Mouse (Mus musculus) midbrain, embryonic 14.5 days (tissue): Measurements from ENCODE around the gene Daam1. TPM values are rescaled to one million over a fixed set of nuclear protein-coding genes. Genes with fewer than 3 reads are reported as not detected.
A peak's percentile ranks its signal among the peaks of the same experiment; 100 is the strongest.

Experiments used
- ATAC-seq: fragments of 200-750 bp; cut with Nextera tagmentation; 2 replicates; pipeline ENCODE4 v1.8.0; 2017; ENCODE audit warnings: moderate number of reproducible peaks, moderate library complexity; ENCODE audit not compliant: low FRiP score, low TSS enrichment
- DNase-seq: peaks from one replicate; pipeline ENCODE4 v3.0.0-alpha.2; 2015
- H3K27ac ChIP-seq: fragments of 300-500 bp; sonication (generic); replicated peaks from 2 replicates; pipeline ENCODE4 v1.5.1; 2014; ENCODE audit warnings: mild to moderate bottlenecking, low read depth, low read length, moderate library complexity
- H3K27me3 ChIP-seq: fragments of 300-500 bp; sonication (generic); 2 replicates; pipeline ENCODE4 v1.6.1; 2014; ENCODE audit warnings: low read length, control low read depth, mixed read lengths; ENCODE audit not compliant: control insufficient read depth, insufficient read depth
- H3K36me3 ChIP-seq: fragments of 300-500 bp; sonication (generic); 2 replicates; pipeline ENCODE4 v1.6.1; 2014; ENCODE audit warnings: low read length, control low read depth; ENCODE audit not compliant: control insufficient read depth, insufficient read depth
- H3K4me1 ChIP-seq: fragments of 300-500 bp; sonication (generic); 2 replicates; pipeline ENCODE4 v1.6.1; 2014; ENCODE audit warnings: mild to moderate bottlenecking, antibody characterized with exemption, low read length, control low read depth; ENCODE audit not compliant: control insufficient read depth, insufficient read depth
- H3K4me2 ChIP-seq: fragments of 300-500 bp; sonication (generic); 2 replicates; pipeline ENCODE4 v1.6.1; 2014; ENCODE audit warnings: mild to moderate bottlenecking, low read length, moderate library complexity
- H3K4me3 ChIP-seq: fragments of 300-500 bp; sonication (generic); replicated peaks from 2 replicates; pipeline ENCODE4 v1.5.1; 2014; ENCODE audit warnings: low read depth, low read length
- H3K9ac ChIP-seq: fragments of 300-500 bp; sonication (generic); replicated peaks from 2 replicates; pipeline ENCODE4 v1.6.1; 2014; ENCODE audit warnings: mild to moderate bottlenecking, low read length, moderate library complexity
- H3K9me3 ChIP-seq: fragments of 300-500 bp; sonication (generic); 2 replicates; pipeline ENCODE4 v1.6.1; 2016; ENCODE audit warnings: low read length, control low read depth, mixed read lengths; ENCODE audit not compliant: control insufficient read depth
- WGBS: fragments of 180-500 bp; shearing (Covaris S2); extraction: QIAGEN DNeasy Blood & Tissue Kit; methylation state at CpG from one replicate; pipeline ENCODE4 v1.1.7; 2014; 5-methylcytosine and 5-hydroxymethylcytosine counted together
- polyA plus RNA-seq: library from polyadenylated mRNA; unstranded; fragments of >200 nt; fragmentation: Nextera tagmentation; extraction: Ambion mirVana; gene quantifications from 2 replicates; pipeline ENCODE4 v1.2.1, GENCODE M21; 2014

Daam1 gene
- polyA plus RNA-seq, 1 experiment from 2014 or later, result 42.8 TPM

DNA sequence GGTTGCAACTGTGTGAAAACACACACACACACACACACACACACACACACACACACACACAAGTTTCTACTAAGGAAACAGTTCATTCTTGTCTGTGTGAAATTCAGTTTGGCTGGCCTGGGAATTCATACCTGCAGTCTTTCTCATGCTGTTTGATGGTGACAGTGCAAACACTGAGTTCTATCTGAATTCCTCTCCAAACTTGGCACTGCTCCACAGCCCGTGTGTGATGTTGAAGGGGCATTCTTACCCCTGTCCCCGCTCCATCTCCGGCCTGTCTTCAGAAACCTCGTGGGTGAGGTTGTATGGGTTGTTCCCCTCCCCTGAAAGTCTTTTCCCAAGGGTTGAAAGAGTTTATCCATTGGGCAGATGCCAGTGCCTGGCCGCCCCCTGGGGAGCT is 28.2 kb downstream of the Daam1 start:
- H3K4me3 ChIP-seq, result no peak overlapping the region
- peak; percentile 40 for DNase-seq
- H3K27ac ChIP-seq, result no peak overlapping the region
- H3K9me3 ChIP-seq, result no peaks in the 10 kb centered on the region
- H3K4me2 ChIP-seq, result no peak overlapping the region
- ATAC-seq, result no peak
- H3K9ac ChIP-seq, result no peak overlapping the region
- no peaks in the 10 kb centered on the region for H3K27me3 ChIP-seq
- 73% methylated on average over 5 of the region's 5 CpGs for WGBS
- H3K4me1 ChIP-seq, result peaks cover 40% of the 10 kb centered on the region
- peaks cover 6% of the 10 kb centered on the region; the same call in 1 of the 2 replicates for H3K36me3 ChIP-seq

DNA sequence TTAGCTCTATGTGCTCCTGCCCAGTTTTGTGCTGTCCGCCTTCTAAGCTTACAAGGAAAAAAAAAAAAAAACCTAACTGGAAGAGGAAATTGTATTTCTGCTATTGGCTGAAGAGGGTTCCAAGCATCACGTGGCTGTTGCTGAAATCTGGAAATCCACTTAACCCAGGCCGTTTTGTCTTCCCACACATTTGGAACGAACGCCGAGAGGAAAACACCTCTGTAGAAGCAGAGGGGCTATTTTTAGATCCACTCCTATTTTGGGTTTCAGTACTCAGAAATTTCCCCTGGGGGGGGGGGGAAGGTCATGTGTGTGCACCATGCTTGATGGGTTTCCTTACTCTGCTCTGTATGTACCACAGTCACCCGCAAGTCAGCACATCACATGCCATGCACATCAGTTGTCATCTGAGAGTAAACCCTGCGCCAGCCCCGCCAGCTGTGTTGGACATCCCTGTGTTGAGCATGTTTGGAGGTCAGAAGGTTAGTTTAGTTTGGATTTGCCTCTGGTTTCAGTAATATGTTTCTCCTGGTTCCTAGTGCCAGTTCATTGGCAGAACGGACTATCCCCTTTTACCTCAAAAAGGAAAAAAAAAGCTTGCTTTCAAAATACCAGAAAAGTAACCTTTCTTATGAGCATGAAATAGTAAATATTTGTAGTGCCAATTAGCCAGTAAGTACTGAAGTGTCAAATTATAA is 33.1 kb downstream of the Daam1 start:
- Histone ChIP-seq H3K4me1 (0 out of 2 replicates have a peak, but pooled peaks cover 2% of the 10 kb centered on the region), H3K9ac (no peak overlapping the region), H3K27ac (no peak overlapping the region), H3K9me3 (no peaks in the 10 kb centered on the region), H3K4me2 (no peak overlapping the region), H3K27me3 (no peaks in the 10 kb centered on the region), H3K36me3 (peaks cover 6% of the 10 kb centered on the region; the same call in 1 of the 2 replicates), H3K4me3 (no peak overlapping the region)
- DNase-seq (no peak), ATAC-seq (no peak)
- 82% methylated on average over 10 of the region's 10 CpGs for WGBS

DNA sequence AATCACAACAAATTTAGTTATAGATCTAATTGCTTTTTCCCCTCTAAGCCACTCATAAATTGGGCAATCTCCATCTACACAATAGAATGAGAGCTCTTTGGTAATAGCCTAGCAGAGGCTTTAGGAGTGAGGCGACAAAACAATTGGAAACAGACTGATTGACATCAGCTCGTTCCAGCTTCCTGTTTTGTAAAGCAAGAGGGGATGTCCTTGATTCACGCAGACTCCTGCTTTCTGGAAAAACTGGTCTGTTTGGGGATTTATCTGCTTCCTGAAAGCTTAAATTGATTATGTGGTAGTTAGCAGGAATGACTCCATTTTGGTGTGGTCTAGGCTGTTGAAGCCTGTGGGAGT is 33.6 kb downstream of the Daam1 start:
- WGBS, result 21% methylated on average over 3 of the region's 3 CpGs
- Histone ChIP-seq H3K36me3 (peaks cover 6% of the 10 kb centered on the region; the same call in 1 of the 2 replicates), H3K27me3 (no peaks in the 10 kb centered on the region), H3K4me2 (no peak overlapping the region), H3K9me3 (no peaks in the 10 kb centered on the region), H3K27ac (no peak overlapping the region), H3K4me1 (no peaks in the 10 kb centered on the region), H3K4me3 (no peak overlapping the region), H3K9ac (no peak overlapping the region)
- DNase-seq (no peak), ATAC-seq (no peak)

DNA sequence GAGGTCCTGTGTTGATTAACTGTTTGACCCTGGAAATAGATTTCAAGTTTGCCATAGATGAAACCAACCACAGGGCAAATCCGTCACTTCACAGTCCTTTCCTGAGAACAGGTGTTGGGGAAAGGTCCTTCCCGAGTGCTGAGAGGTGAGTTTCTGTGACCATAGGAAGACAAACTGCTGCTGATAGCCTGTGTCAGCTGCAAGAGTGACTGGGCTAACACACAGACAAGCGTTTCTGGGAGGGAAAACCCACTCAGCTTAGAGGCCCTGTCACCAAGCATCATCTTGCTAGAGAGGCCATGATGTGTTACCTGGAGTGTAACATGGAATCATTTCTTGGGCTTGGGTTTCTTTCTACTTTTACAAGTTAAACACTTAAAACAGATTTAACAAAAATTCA is 35.1 kb downstream of the Daam1 start:
- H3K4me3 ChIP-seq, result no peak overlapping the region
- no peak overlapping the region for H3K27ac ChIP-seq
- no peak overlapping the region for H3K4me2 ChIP-seq

DNA sequence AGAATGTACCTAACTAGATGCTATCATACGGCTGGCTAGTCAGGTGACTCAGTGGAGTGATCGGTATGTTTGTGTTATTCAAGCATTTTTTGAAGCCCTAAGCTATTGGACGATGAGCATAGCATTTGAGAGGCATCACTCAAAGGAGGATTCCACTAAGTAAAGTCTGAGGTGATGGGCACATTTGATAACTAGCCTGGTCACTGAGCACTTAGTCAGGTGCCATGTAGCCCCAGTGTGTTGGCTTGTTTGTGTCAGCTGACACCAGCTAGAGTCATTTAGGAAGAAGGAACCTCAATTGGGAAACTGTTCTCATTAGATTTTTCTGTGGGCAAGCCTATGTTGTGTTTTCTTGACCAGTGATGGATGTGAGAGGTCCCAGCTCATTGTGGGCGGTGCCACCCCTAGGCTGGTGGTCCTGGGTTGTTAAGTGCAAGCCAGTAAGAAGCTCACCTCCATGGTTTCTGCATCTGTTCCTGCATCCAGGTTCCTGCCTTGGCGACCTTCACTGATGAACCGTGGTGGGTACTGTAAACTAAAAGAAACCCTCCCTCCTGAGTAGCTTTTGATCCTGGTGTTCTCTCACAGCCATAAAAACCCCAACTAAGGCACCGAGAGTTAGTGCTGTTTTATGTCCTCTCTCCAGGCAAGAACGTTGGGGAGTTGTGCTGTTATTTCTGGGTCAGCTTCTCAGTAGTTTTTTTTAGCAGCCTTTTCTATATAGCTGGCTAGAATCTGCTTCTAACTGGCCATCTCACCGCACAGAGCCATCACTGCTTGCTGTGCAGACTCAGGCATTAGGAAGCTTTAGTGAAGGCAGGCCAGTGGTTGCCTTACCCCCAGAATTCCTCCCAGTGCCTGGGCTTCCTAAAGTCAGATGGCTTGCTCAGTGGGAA is 36.7 kb downstream of the Daam1 start:
- H3K9me3 ChIP-seq, result no peaks in the 10 kb centered on the region
- ATAC-seq (no peak), DNase-seq (no peak)
- H3K4me2 ChIP-seq, result no peak overlapping the region
- no peak overlapping the region for H3K9ac ChIP-seq
- no peaks in the 10 kb centered on the region for H3K4me1 ChIP-seq
- H3K27me3 ChIP-seq, result no peaks in the 10 kb centered on the region
- no peak overlapping the region for H3K4me3 ChIP-seq
- H3K36me3 ChIP-seq, result no peaks in the 10 kb centered on the region
- no peak overlapping the region for H3K27ac ChIP-seq
- WGBS, result 91% methylated on average over 9 of the region's 9 CpGs

More for the DNA sequence above, 35.1 kb downstream of the Daam1 start:
- 90% methylated on average over 3 of the region's 3 CpGs for WGBS
- Histone ChIP-seq H3K27me3 (no peaks in the 10 kb centered on the region), H3K4me1 (no peaks in the 10 kb centered on the region), H3K9ac (no peak overlapping the region), H3K36me3 (peaks cover under 1% of the 10 kb centered on the region; the same call in 1 of the 2 replicates), H3K9me3 (no peaks in the 10 kb centered on the region)
- DNase-seq, result no peak
- no peak for ATAC-seq

DNA sequence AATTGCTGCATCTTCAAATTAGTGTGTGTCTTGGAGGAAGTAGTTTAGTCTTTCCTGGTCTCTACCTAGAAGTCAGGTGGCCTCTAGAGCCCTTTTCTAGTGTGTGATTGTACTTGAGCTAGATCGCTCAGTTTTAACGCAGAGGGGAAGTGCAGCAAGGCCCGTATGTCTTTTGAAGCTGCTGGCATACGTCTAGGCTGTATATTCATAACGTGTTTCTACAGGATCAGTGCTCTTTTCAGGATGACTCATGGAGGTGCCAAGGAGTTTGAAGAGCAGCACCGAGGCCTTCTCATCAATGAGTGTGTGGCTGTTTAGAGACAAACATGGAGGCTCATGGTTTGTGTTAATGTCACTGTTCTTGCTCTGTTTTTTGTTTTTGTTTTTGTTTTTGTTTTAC is 39.8 kb downstream of the Daam1 start:
- no peak overlapping the region for H3K4me2 ChIP-seq
- H3K9ac ChIP-seq, result no peak overlapping the region
- H3K27me3 ChIP-seq, result no peaks in the 10 kb centered on the region
- DNase-seq, result no peak
- H3K4me1 ChIP-seq, result 0 out of 2 replicates have a peak, but pooled peaks cover under 1% of the 10 kb centered on the region
- no peaks in the 10 kb centered on the region for H3K9me3 ChIP-seq
- ATAC-seq, result no peak
- WGBS, result 91% methylated on average over 6 of the region's 6 CpGs
- no peak overlapping the region for H3K27ac ChIP-seq
- no peak overlapping the region for H3K4me3 ChIP-seq
- no peaks in the 10 kb centered on the region for H3K36me3 ChIP-seq

DNA sequence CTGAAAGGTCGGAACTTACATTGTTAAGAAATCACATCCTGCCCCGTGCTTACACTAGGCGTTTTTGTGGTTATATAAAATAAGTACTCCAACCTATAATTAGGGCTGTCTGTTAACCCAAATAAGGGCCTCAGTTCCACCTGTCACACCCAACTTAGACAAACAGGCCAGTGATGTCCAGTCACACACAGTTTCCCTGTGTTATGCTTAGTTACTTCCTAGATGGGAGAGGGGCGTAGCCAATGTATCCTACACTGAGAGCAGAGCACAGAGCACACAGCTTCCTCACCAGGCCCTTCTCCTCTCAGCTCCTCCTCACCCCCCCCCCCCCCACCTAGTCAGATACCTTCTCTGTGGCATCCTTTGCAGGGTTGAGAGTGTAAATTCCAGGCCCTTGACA is 41.5 kb downstream of the Daam1 start:
- no peak overlapping the region for H3K9ac ChIP-seq
- peaks cover 4% of the 10 kb centered on the region; the same call in 1 of the 2 replicates for H3K4me1 ChIP-seq
- 90% methylated on average over 4 of the region's 4 CpGs for WGBS

DNA sequence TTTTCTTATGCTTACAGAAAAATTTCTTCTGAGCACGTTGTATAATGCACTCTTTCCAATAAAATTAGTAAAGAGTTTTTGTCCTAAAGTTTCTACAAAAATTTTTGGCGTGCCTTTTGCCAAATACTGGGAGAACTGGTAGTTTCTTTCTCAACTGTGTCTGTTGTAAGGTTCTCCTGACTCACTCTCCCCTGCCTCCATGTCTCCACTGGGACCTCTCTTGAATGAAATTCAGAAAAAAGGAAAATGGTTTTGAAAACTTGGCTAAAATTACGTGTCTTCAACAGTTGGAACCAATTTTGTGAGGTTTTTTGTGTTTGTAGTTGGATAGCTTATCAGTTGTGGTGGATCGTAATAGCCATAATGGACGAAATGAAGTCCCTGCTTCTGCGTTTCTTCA is 43.7 kb downstream of the Daam1 start:
- no peak overlapping the region for H3K4me3 ChIP-seq
- ATAC-seq (no peak), DNase-seq (no peak)
- no peak overlapping the region for H3K9ac ChIP-seq
- 95% methylated on average over 6 of the region's 6 CpGs for WGBS
- H3K4me1 ChIP-seq, result peaks cover 11% of the 10 kb centered on the region; the same call in 1 of the 2 replicates
- no peaks in the 10 kb centered on the region for H3K27me3 ChIP-seq
- no peaks in the 10 kb centered on the region for H3K36me3 ChIP-seq
- H3K27ac ChIP-seq, result no peak overlapping the region
- no peak overlapping the region for H3K4me2 ChIP-seq
- no peaks in the 10 kb centered on the region for H3K9me3 ChIP-seq

More for the DNA sequence above, 41.5 kb downstream of the Daam1 start:
- Histone ChIP-seq H3K4me2 (no peak overlapping the region), H3K4me3 (no peak overlapping the region), H3K27me3 (no peaks in the 10 kb centered on the region), H3K9me3 (no peaks in the 10 kb centered on the region), H3K36me3 (no peaks in the 10 kb centered on the region), H3K27ac (no peak overlapping the region)
- ATAC-seq (no peak), DNase-seq (no peak)
